Mouse (Mus musculus) embryonic facial prominence, embryonic 11.5 days (tissue): Measurements from ENCODE around the gene Cdc34. TPM values are rescaled to one million over a fixed set of nuclear protein-coding genes. Genes with fewer than 3 reads are reported as not detected.

ENCODE experiments used
- ATAC-seq: fragments of 200-750 bp; cut with Nextera tagmentation; replicated peaks from 2 replicates; pipeline ENCODE4 v1.8.0; 2017; ENCODE audit warnings: low read depth; ENCODE audit not compliant: insufficient number of reproducible peaks, low FRiP score, low TSS enrichment
- DNase-seq: peaks from one replicate; pipeline ENCODE4 v3.0.0-alpha.2; 2015; ENCODE audit warnings: low spot score
- H3K27ac ChIP-seq: fragments of 300-500 bp; sonication (generic); replicated peaks from 2 replicates; pipeline ENCODE4 v1.5.1; 2014; ENCODE audit warnings: mild to moderate bottlenecking, low read depth, low read length, control low read depth
- H3K27me3 ChIP-seq: fragments of 300-500 bp; sonication (generic); 2 replicates; pipeline ENCODE4 v1.6.1; 2014; ENCODE audit warnings: mild to moderate bottlenecking, low read length, moderate library complexity, mixed read lengths; ENCODE audit not compliant: control insufficient read depth, insufficient read depth
- H3K36me3 ChIP-seq: fragments of 300-500 bp; sonication (generic); replicated peaks from 2 replicates; pipeline ENCODE4 v1.6.1; 2014; ENCODE audit warnings: low read depth, mild to moderate bottlenecking, low read length, moderate library complexity, mixed read lengths; ENCODE audit not compliant: control insufficient read depth, insufficient read depth
- H3K4me1 ChIP-seq: fragments of 300-500 bp; sonication (generic); 2 replicates; pipeline ENCODE4 v1.6.1; 2014; ENCODE audit warnings: low read length, mixed read lengths; ENCODE audit not compliant: control insufficient read depth, insufficient read depth
- H3K4me2 ChIP-seq: fragments of 300-500 bp; sonication (generic); 2 replicates; pipeline ENCODE4 v1.6.1; 2014; ENCODE audit warnings: low read depth, mild to moderate bottlenecking, control low read depth, low read length, moderate library complexity
- H3K4me3 ChIP-seq: fragments of 300-500 bp; sonication (generic); 2 replicates; pipeline ENCODE4 v1.5.1; 2014; ENCODE audit warnings: low read depth, low read length, control low read depth
- H3K9ac ChIP-seq: fragments of 300-500 bp; sonication (generic); replicated peaks from 2 replicates; pipeline ENCODE4 v1.6.1; 2014; ENCODE audit warnings: mild to moderate bottlenecking, control low read depth, low read length
- H3K9me3 ChIP-seq: fragments of 300-500 bp; sonication (generic); replicated peaks from 2 replicates; pipeline ENCODE4 v1.6.1; 2016; ENCODE audit warnings: mild to moderate bottlenecking, low read length, inconsistent platforms, mixed read lengths; ENCODE audit not compliant: control insufficient read depth
- WGBS: fragments of 180-500 bp; shearing (Covaris S2); extraction: QIAGEN DNeasy Blood & Tissue Kit; methylation state at CpG from one replicate; pipeline ENCODE4 v1.1.7; 2014; 5-methylcytosine and 5-hydroxymethylcytosine counted together
- polyA plus RNA-seq: library from polyadenylated mRNA; unstranded; fragments of >200 nt; fragmentation: Nextera tagmentation; extraction: Ambion mirVana; gene quantifications from 2 replicates; pipeline ENCODE4 v1.2.1, GENCODE M21; 2014

The Cdc34 gene
- polyA plus RNA-seq = 150 and 157 TPM in 2 replicates

DNA sequence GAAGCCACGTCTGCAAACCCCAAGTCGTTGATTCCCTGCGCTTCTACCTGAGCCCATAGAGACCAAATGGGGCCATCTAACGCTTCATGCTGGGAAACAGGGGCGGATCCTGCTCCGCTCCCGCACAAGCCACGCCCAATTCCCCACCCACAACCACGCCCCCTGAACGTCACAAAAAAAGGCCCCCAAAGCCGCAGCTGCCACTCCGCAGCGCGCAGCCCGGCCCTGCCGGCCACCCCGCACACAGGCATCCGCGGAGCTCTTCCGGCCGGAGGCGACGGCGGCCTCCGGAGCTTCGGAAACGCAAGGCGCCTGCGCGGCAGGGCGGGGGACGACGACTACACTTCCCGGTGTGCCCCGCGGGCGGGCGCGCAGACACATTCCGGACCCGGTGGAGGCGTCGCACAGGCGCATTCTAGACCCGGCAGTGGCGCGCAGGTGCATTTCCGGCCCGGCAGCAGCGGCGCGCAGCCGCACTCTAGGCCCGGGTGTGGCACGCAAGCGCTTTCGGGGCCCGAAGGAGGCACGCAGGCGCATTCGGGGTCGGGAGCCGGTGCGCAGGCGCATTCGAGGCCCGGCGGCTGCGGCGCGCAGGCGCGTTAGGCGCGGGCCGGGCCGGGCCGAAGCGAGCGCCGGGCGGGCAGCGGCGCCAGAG lies at the start of gene Cdc34:
TSS of gene Cdc34 (plus strand) at position 605 of the 655 bp plus-strand sequence.
- peaks cover 6% of the 10 kb centered on the region for H3K4me1 ChIP-seq
- peak within 1 kb of the TSS; percentile 83 for H3K9ac ChIP-seq
- peak within 1 kb of the TSS; percentile 60 for H3K4me2 ChIP-seq
- DNase-seq (peak; percentile 98), ATAC-seq (peak; percentile 92)
- H3K27ac ChIP-seq = peak within 1 kb of the TSS; percentile 59
- peaks cover 10% of the 10 kb centered on the region for H3K36me3 ChIP-seq
- under 1% methylated on average over 78 of the region's 84 CpGs for WGBS
- H3K27me3 ChIP-seq = no peaks in the 10 kb centered on the region
- H3K4me3 ChIP-seq = peak within 1 kb of the TSS; percentile 89
- no peaks in the 10 kb centered on the region for H3K9me3 ChIP-seq

- Histone ChIP-seq H3K9ac (no peak overlapping the region), H3K36me3 (no peaks in the 10 kb centered on the region), H3K4me2 (no peak overlapping the region), H3K27me3 (no peaks in the 10 kb centered on the region), H3K27ac (no peak overlapping the region), H3K9me3 (no peaks in the 10 kb centered on the region), H3K4me3 (no peak overlapping the region), H3K4me1 (no peaks in the 10 kb centered on the region; the same call in 1 of the 2 replicates)
- no peak for ATAC-seq
- 79% methylated on average over 17 of the region's 17 CpGs for WGBS
- no peak for DNase-seq
Measured at GRCm38 (mm10) chr10:79633006-79633777, 48.8 kb upstream of the Cdc34 start.

DNA sequence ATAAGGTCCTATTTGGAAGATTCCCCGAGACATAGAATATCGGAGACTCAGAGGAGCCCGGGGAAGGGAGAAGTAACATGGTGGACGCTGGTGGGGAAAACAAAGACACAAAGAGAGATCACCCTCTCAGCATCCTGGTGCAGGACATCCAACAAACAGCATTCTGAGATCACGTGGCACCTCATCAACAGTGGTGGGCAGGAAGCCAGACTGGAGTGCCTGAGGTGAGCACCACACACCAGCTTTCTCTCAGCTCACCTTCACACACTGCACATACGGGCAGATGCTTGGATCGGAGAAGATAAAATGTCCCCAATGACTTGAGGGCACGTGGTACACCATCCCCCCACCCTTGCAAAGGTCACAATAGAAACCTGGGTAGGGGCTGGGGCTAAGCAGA lies 45.7 kb upstream of the Cdc34 start:
- Histone ChIP-seq H3K4me3 (no peak overlapping the region), H3K9ac (no peak overlapping the region), H3K36me3 (no peaks in the 10 kb centered on the region), H3K27ac (no peak overlapping the region), H3K4me2 (no peak overlapping the region), H3K4me1 (no peaks in the 10 kb centered on the region; the same call in 1 of the 2 replicates), H3K27me3 (no peaks in the 10 kb centered on the region; the same call in 1 of the 2 replicates), H3K9me3 (no peaks in the 10 kb centered on the region)
- DNase-seq (no peak), ATAC-seq (no peak)
- WGBS = 80% methylated on average over 8 of the region's 8 CpGs

DNA sequence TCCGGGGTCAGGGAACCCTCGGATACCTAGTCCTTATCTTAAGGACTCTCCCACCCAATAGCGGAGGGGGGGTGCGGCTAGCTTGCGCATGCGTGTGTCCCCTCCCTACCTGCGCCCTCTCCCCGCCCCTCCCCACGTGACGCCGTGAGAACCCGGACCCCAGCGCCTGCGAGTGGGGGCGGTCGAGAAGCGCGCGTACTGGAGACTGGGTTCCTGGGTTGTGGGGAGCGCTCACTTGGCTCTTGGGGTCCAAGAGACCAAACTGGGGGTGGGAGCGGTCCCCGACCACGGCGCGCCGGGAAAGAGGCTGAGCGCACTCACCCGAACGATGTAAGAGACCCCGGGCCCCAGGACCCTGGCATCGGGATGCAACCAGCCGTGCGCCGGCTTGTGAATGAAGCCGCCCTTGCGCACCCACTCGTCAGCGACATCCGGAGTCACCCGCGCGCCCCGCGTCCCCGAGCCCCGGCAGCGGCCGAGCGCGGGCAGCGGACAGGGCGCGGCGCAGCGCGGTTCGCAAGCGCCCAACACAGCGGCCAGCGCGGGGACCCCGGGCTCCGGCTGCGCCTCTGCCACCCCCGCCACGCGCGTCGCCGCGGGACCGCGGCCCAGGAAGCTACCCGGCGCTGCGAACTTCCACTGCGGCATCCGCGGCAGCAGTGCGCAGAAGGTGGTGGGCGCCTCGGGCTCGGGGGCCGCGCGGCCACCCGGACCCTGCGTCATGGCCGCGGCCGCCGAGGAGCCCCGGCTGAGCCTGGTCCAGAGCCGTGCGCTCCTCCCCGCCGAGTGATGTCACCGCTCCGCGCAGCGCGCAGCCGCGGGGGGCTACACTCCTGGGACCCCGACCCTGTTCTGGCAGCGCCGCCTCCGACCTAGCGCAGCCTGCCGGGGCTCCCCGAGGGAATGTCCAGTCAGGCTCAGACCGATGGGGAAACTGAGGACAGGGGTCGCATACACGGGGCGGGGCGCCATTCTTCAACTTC lies 44.6 kb upstream of the Cdc34 start, which contains the start of gene Shc2:
TSS of gene Shc2 (minus strand) at position 791 of the 983 bp plus-strand sequence.
- H3K4me1 ChIP-seq = no peaks in the 10 kb centered on the region; the same call in 1 of the 2 replicates
- H3K9me3 ChIP-seq = no peaks in the 10 kb centered on the region
- H3K4me2 ChIP-seq = peak within 1 kb of the TSS; percentile 92

GRCm38 (mm10) chr10:79638486-79639204 lies 43.4 kb upstream of the Cdc34 start:
- Histone ChIP-seq H3K27ac (no peak overlapping the region), H3K4me1 (no peaks in the 10 kb centered on the region; the same call in 1 of the 2 replicates), H3K4me3 (peak overlapping the region; percentile 95; the same call in 1 of the 2 replicates), H3K9me3 (no peaks in the 10 kb centered on the region), H3K4me2 (peak overlapping the region; percentile 92), H3K27me3 (no peaks in the 10 kb centered on the region; the same call in 1 of the 2 replicates), H3K36me3 (no peaks in the 10 kb centered on the region), H3K9ac (peak overlapping the region; percentile 86)
- DNase-seq = peak; percentile 52
- ATAC-seq = peak; percentile 44; the same call in 1 of the 2 replicates
- 5% methylated on average over 23 of the region's 23 CpGs for WGBS

More for the DNA sequence above, 44.6 kb upstream of the Cdc34 start, which contains the start of gene Shc2:
- H3K27ac ChIP-seq = peak within 1 kb of the TSS; percentile 62; the same call in 1 of the 2 replicates
- DNase-seq = peak; percentile 84
- peak; percentile 87 for ATAC-seq
- H3K4me3 ChIP-seq = peak within 1 kb of the TSS; percentile 95
- H3K27me3 ChIP-seq = no peaks in the 10 kb centered on the region; the same call in 1 of the 2 replicates
- under 1% methylated on average over 93 of the region's 116 CpGs for WGBS
- no peaks in the 10 kb centered on the region for H3K36me3 ChIP-seq
- H3K9ac ChIP-seq = peak within 1 kb of the TSS; percentile 86

GRCm38 (mm10) chr10:79645711-79646110 lies 36.3 kb upstream of the Cdc34 start, which contains the start of gene Odf3l2:
Odf3l2 (minus strand) TSS chr10:79645738.
- no peak for ATAC-seq
- DNase-seq = no peak
- no peak within 1 kb of the TSS for H3K9ac ChIP-seq

More at GRCm38 (mm10) chr10:79645711-79646110, 36.3 kb upstream of the Cdc34 start, which contains the start of gene Odf3l2:
- WGBS = 64% methylated on average over 8 of the region's 8 CpGs
- Histone ChIP-seq H3K36me3 (no peaks in the 10 kb centered on the region), H3K27ac (no peak within 1 kb of the TSS), H3K4me2 (no peak within 1 kb of the TSS), H3K27me3 (no peaks in the 10 kb centered on the region), H3K4me1 (no peaks in the 10 kb centered on the region), H3K4me3 (no peak within 1 kb of the TSS), H3K9me3 (no peaks in the 10 kb centered on the region)
